Mouse (Mus musculus) G1E (cell line): ENCODE results near the gene Cep135. TPM values are rescaled to one million over a fixed set of nuclear protein-coding genes. Genes with fewer than 3 reads are reported as not detected.

Experiments used
- ATAC-seq: 2 replicates; pipeline ENCODE4 v1.8.0; 2016; ENCODE audit warnings: mild to moderate bottlenecking; ENCODE audit not compliant: insufficient number of reproducible peaks, poor library complexity, low FRiP score, severe bottlenecking; ENCODE audit errors: extremely low read depth
- DNase-seq: peaks from one replicate; pipeline ENCODE4 v3.0.0; 2012; ENCODE audit warnings: low spot score
- H3K27me3 ChIP-seq: 2 replicates; pipeline ENCODE4 v1.6.1; 2012; ENCODE audit warnings: mild to moderate bottlenecking, low read length, inconsistent platforms; ENCODE audit not compliant: insufficient read depth
- H3K36me3 ChIP-seq: replicated peaks from 2 replicates; pipeline ENCODE3; 2012; ENCODE audit warnings: mild to moderate bottlenecking, inconsistent platforms
- H3K4me1 ChIP-seq: 2 replicates; pipeline ENCODE4 v1.6.1; 2012; ENCODE audit warnings: low read depth, low read length, inconsistent platforms, mixed read lengths; ENCODE audit not compliant: insufficient read depth
- H3K4me3 ChIP-seq: 2 replicates; pipeline ENCODE4 v1.5.1; 2012; ENCODE audit warnings: low read depth, mild to moderate bottlenecking, inconsistent platforms, low read length, moderate library complexity, mixed read lengths
- H3K9me3 ChIP-seq: replicated peaks from 2 replicates; pipeline ENCODE4 v1.6.1; 2012; ENCODE audit warnings: inconsistent platforms
- CTCF ChIP-seq: IDR thresholded peaks from 2 replicates; pipeline ENCODE4 v1.5.1; 2012; ENCODE audit warnings: low read depth, low read length, inconsistent platforms, mixed read lengths
- GATA1 ChIP-seq: IDR thresholded peaks from 2 replicates; pipeline ENCODE4 v1.6.1; 2012; ENCODE audit warnings: borderline replicate concordance, low read length, inconsistent platforms, mixed read lengths
- GATA2 ChIP-seq: IDR thresholded peaks from 2 replicates; pipeline ENCODE4 v1.6.1; 2012; ENCODE audit warnings: low read depth, low read length, inconsistent platforms, borderline replicate concordance
- POLR2AphosphoS5 ChIP-seq: IDR thresholded peaks from 2 replicates; pipeline ENCODE4 v1.6.1; 2012; ENCODE audit warnings: low read depth, low read length, inconsistent platforms; ENCODE audit not compliant: insufficient replicate concordance
- TAL1 ChIP-seq: conservative IDR thresholded peaks from 2 replicates; pipeline ENCODE4 v1.6.1; 2012; ENCODE audit warnings: low read depth, low read length, inconsistent platforms, mixed read lengths
- polyA plus RNA-seq: library from polyadenylated mRNA; stranded (reverse); fragments of >175 nt; gene quantifications from 2 replicates; pipeline ENCODE4 v1.2.3, GENCODE M21; 2012
- total RNA-seq, 2 experiments: library from RNA; stranded (forward) in 1 of 2; stranded (reverse) in 1 of 2; fragments of 200-1000 nt in 1 of 2; fragments of >200 nt in 1 of 2; fragmentation: Nextera tagmentation in 1 of 2; gene quantifications; 2 replicates each; pipeline ENCODE4 v1.2.3; 2014 to 2017

Cep135 gene
- total and polyA plus RNA-seq, 3 experiments, result 3.6 to 21.4 (median 21.4) TPM

DNA sequence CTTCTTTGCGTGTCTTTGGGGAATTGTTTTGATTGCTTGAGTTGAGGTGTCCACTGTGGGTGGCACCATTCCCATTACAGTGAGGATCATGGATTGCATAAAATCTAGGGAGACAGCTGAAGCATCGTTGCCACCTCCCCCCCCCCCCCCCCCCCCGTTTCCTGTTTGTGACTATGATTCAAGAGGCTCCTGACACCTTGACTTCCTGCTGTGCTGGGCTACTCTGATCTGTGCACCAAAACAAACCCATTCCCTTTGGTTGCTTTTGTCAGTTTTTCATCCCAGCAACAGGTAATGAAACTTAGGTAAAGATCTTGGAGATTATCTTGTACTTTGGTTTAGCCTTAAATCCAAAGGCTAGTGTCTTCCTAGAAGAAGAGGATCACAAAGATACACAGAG, 92.5 kb downstream of the Cep135 start:
- Histone ChIP-seq H3K4me1 (peaks cover 33% of the 10 kb centered on the region), H3K27me3 (no peaks in the 10 kb centered on the region), H3K36me3 (peaks cover 45% of the 10 kb centered on the region), H3K9me3 (no peaks in the 10 kb centered on the region), H3K4me3 (no peak overlapping the region)
- TF ChIP-seq GATA1 (no peak), POLR2AphosphoS5 (no peak), CTCF (no peak), TAL1 (no peak), GATA2 (no peak)
- ATAC-seq, result no peak
- DNase-seq, result no peak

GRCm38 (mm10) chr5:76681895-76682656, 93.6 kb downstream of the Cep135 start:
- Histone ChIP-seq H3K36me3 (peaks cover 40% of the 10 kb centered on the region), H3K4me1 (peaks cover 27% of the 10 kb centered on the region), H3K27me3 (no peaks in the 10 kb centered on the region), H3K4me3 (no peak overlapping the region), H3K9me3 (no peaks in the 10 kb centered on the region)
- no peak for TF ChIP-seq GATA1
- no peak for TF ChIP-seq POLR2AphosphoS5
- no peak for TF ChIP-seq CTCF
- no peak for TF ChIP-seq TAL1
- TF ChIP-seq GATA2, result no peak
- DNase-seq (no peak), ATAC-seq (no peak)

DNA sequence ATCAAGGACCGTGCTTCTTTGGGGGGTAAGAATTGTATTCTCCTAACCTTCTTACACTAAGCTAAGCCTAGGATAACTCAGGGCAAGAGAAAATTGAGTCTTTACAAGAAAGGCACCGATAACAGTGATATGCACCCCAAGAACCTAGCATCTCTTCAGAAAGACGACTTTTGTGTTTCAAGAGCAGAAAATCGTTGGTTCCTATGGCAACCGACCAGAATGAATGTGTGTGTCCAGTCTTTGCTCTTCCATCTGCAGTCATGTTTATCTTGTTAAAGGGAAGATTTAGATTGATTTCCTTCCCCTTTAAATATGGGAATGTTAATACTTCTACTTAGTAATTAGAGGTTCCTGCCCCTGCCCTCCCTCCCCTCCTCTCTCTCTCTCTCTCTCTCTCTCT, 95.0 kb downstream of the Cep135 start:
- DNase-seq, result no peak
- peaks cover 39% of the 10 kb centered on the region for H3K36me3 ChIP-seq
- H3K4me3 ChIP-seq, result no peak overlapping the region
- no peak for TF ChIP-seq POLR2AphosphoS5
- no peak for TF ChIP-seq TAL1
- TF ChIP-seq GATA1, result no peak
- ATAC-seq, result no peak
- H3K27me3 ChIP-seq, result no peaks in the 10 kb centered on the region
- no peaks in the 10 kb centered on the region for H3K9me3 ChIP-seq
- peaks cover 29% of the 10 kb centered on the region for H3K4me1 ChIP-seq

- TF ChIP-seq POLR2AphosphoS5 (no peak), CTCF (no peak), GATA2 (no peak), TAL1 (0 out of 2 replicates have a peak, but pooled peaks have one; percentile 13), GATA1 (no peak)
- peak; percentile 36 for DNase-seq
- H3K4me1 ChIP-seq, result peaks cover 27% of the 10 kb centered on the region
- peaks cover 35% of the 10 kb centered on the region for H3K36me3 ChIP-seq
- H3K27me3 ChIP-seq, result no peaks in the 10 kb centered on the region
- H3K4me3 ChIP-seq, result no peak overlapping the region
- no peaks in the 10 kb centered on the region for H3K9me3 ChIP-seq
- ATAC-seq, result peak; percentile 28
Measured at GRCm38 (mm10) chr5:76684658-76685605, 96.4 kb downstream of the Cep135 start.

DNA sequence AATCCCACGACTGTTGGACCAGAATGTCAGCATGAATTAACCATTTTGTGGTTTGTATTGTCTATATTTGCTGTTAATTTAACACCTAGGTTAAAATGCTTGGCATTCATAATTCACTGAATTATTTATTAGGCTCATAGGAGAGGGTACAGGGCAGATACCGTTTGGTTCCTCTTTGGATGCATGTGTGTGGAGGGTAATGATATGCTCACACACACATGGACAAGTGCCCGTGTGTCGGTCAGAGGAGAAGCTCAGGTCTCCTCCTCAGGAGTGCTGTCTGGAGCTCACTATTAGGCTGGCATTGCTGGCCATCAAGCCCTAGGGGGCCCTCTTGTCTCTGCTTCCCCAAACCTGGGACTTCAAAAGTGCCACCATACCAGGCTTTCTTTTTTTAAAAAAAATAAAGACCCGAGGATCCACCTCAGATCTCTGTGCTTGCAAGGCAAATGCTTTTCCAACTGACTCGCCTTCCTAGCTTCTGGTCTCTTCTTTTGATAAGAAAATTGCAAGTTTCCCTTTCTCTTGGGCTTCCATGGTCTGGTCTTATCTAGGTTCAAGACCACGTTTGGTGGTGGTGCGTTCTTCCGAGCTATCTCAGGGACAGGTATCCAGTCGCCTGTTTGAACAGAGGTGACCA, 99.6 kb downstream of the Cep135 start:
- H3K36me3 ChIP-seq, result peaks cover 36% of the 10 kb centered on the region
- H3K4me3 ChIP-seq, result no peak overlapping the region
- H3K4me1 ChIP-seq, result peaks cover 16% of the 10 kb centered on the region
- ATAC-seq (no peak), DNase-seq (no peak)
- H3K27me3 ChIP-seq, result no peaks in the 10 kb centered on the region
- TF ChIP-seq GATA2 (no peak), CTCF (no peak), POLR2AphosphoS5 (no peak), TAL1 (no peak), GATA1 (no peak)
- no peaks in the 10 kb centered on the region for H3K9me3 ChIP-seq
